Mouse (Mus musculus) neural tube, postnatal 0 days (tissue): ENCODE results near the gene Ugt2a2. TPM values are rescaled to one million over a fixed set of nuclear protein-coding genes. Genes with fewer than 3 reads are reported as not detected.

Experiments used
- polyA plus RNA-seq: library from polyadenylated mRNA; unstranded; fragments of >200 nt; fragmentation: Nextera tagmentation; extraction: Ambion mirVana; gene quantifications from 2 replicates; pipeline ENCODE4 v1.2.1, GENCODE M21; 2015

Ugt2a2 gene
- not detected in 2 replicates for polyA plus RNA-seq

GRCm38 (mm10) chr5:87482160-87482559 is at the start of gene Ugt2a2:
Gene Ugt2a2 (minus strand): TSS chr5:87482260.

GRCm38 (mm10) chr5:87490771-87491170 is 8.7 kb upstream of the Ugt2a2 start, which contains the start of gene Ugt2a1:
Gene Ugt2a1 (minus strand): TSS chr5:87490871.

GRCm38 (mm10) chr5:87486706-87487105 is 4.6 kb upstream of the Ugt2a2 start, which contains the start of gene Gm43638:
Gene Gm43638 (minus strand): TSS chr5:87486806.

GRCm38 (mm10) chr5:87424041-87424440 is 58.0 kb downstream of the Ugt2a2 start, which contains the start of gene Ugt2b38:
Gene Ugt2b38 (minus strand): TSS chr5:87424203.

Other genes starting within 250 kb of the Ugt2a2 start
- not detected in 2 replicates for gene Ugt2b37, start 227.5 kb downstream of the Ugt2a2 start, polyA plus RNA-seq
- not detected in 2 replicates for gene Ugt2a3, start 145.1 kb downstream of the Ugt2a2 start, polyA plus RNA-seq
- gene Ugt2b38, start 58.1 kb downstream of the Ugt2a2 start, polyA plus RNA-seq: not detected in 2 replicates
- not detected in 2 replicates for gene Gm43638, start 4.5 kb upstream of the Ugt2a2 start, polyA plus RNA-seq
- gene Ugt2a1, start 8.6 kb upstream of the Ugt2a2 start, polyA plus RNA-seq: not detected in 2 replicates
- not detected in 2 replicates for gene Sult1b1, start 55.9 kb upstream of the Ugt2a2 start, polyA plus RNA-seq
- not detected in 2 replicates for gene Sult1d1, start 86.8 kb upstream of the Ugt2a2 start, polyA plus RNA-seq
- not detected in 2 replicates for gene Sult1e1, start 109.3 kb upstream of the Ugt2a2 start, polyA plus RNA-seq
- not detected in 2 replicates for gene Csn1s1, start 183.9 kb upstream of the Ugt2a2 start, polyA plus RNA-seq
- 0.18 TPM in 1 of 2 replicates, not detected in the other for gene Csn2, start 217.4 kb upstream of the Ugt2a2 start, polyA plus RNA-seq